Mouse (Mus musculus): Measurements from ENCODE around the gene Rnaseh2c. TPM values are rescaled to one million over a fixed set of nuclear protein-coding genes. Genes with fewer than 3 reads are reported as not detected.

Rnaseh2c gene
- 100 to 1,000 TPM in 1 of 2 experiments, 10 to 100 TPM in 1; 92.4 to 109 TPM for total RNA-seq (2023)

DNA sequence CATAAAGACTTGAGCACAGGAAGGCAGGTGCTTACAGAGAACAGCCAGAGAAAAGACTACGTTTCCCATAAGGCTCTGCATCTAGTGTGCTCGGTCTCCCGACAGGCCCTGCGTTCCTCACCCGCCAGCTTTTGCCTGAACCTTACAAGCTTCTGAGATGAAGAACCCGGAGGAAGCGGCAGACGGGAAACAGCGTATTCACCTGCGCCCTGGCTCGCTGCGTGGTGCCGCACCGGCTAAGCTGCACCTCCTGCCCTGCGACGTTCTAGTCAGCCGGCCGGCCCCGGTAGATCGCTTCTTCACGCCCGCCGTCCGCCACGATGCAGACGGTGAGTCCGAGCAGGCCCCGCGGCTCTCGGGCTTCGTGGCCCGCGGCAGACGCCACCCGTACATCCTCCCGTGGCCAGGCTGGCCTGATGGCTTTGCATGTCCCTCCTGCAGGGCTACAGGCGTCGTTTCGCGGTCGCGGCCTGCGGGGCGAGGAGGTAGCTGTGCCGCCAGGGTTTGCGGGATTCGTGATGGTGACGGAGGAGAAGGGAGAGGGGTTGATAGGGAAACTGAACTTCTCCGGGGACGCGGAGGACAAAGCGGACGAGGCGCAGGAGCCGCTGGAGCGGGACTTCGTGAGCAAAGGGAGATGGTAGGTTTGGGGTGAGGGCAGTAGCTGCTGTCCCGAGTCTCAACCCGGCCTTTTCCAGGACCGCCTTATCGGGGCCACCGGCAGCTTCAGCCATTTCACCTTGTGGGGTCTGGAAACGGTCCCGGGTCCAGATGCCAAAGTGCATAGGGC, at the start of gene Rnaseh2c:
Rnaseh2c (plus strand) TSS at position 122 of the 790 bp plus-strand sequence.

DNA sequence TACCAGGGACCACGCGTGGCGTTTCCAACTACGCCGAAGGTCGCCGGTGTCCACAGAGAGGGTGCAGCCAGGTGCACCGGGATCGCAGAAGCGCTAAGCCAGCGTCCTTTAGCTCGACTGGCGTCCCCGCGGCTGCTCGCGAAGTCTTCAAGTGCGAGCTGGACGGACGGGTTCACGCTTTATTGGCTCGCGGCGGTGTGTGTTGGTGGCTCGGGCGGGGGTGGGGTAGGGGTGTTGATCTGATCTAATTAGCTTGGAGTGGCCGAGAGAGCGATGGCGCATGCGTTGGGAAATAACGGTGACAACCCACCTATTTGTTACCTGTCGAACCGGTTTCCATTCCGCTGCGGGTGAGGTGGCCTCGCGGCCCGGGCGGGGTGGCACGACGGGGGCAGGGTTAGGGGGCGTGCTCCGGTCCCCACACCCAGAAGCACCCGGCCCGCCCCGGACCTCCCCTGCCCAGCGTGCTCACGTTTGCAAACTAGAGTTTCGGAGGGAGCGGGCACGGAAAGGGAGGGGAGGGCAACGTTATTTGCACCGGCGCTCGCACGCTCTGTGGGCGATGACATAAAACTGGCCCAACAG, 41.1 kb upstream of the Rnaseh2c start, which contains the start of gene Ovol1:
Ovol1 (minus strand) TSS at position 190 of the 585 bp plus-strand sequence.

DNA sequence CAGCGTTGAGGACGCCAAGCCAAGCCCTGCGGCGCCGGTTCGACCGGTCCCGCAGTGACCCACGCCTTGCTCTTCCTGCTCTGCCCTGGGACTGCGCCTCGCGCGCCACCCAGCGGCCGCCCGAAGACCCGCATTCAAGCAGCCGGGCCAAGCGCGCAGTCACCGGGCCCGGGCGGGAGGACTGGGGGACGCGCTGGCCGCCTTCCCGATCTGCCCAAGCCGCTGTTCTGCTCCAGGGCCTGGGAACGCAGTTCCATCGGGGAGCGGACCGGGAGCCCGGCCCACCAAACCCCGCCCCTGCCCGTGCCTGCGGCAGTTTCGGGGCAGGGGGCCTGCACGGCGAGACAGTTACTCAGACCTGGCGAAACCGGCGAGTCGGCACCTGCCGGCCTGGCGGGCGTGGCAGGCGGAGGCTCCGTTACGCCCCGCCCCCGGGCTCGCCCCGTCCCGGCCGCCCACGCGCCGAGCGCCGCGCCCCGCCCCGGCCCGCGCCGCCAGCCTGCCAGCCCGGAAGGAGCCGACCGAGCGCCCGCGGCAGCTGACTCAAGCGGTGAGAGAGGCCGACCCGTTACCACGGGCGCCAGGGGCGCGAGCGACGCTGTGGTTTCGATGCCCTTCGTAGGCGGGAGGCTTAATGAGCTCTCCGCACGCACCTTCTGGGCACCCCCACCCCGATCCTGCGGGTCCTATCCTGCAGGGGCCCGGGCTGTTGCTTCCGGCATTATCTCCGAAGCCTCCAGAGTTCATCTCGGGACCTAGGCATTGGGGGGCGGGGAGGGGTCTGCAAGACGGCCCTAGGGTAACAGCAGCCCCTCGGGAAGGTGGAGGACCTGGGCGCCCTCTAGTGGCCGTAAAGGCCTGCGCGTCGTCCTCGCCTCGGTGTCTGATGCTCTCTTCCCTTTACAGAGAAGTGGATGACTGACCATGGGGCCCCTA, 33.9 kb upstream of the Rnaseh2c start, which contains the start of gene Ap5b1:
Ap5b1 (plus strand) TSS at position 492 of the 936 bp plus-strand sequence.

DNA sequence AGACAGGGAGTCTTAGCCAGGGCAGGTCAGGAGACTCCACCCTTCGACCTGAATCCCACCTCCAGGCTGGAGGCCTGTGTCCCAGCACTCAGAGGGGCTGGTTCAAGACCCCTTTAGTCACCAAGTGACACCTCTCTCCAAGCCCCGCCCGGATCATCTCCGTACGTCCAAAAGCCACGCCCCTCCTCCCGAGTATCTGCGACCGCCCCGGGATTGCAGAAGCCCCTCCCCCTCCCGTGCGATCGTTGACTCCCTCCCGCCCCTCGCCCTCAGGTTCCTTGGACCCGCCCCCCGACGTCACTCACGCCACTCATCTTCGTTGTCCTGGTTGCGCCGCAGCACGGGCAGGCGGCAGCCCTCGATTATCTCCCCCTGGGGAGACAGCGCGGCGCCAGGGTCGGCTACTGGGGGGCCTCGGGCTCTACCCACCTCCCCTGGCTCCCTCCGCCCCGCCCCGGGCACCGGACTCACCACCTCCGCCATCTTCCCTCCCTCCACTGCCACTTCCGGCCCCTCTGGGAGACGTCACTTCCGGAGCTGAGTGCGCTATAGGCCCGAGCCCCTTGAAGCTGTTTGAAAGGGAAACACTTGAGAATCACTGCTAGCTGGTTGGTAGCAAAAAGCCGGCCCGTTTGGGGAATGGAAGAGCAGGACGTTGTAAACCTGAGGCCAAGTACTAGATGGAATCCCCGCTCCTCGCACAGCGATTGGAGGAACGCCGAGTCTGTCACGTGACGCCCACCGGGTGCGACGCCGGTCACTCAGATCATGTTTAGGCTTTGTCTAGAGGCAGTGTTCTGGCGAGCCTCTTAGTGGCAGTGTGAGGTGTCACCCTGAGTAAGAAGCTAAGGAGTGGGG, 8.1 kb downstream of the Rnaseh2c start, which contains the start of gene Kat5:
Kat5 (minus strand) TSS at position 691 of the 858 bp plus-strand sequence.

DNA sequence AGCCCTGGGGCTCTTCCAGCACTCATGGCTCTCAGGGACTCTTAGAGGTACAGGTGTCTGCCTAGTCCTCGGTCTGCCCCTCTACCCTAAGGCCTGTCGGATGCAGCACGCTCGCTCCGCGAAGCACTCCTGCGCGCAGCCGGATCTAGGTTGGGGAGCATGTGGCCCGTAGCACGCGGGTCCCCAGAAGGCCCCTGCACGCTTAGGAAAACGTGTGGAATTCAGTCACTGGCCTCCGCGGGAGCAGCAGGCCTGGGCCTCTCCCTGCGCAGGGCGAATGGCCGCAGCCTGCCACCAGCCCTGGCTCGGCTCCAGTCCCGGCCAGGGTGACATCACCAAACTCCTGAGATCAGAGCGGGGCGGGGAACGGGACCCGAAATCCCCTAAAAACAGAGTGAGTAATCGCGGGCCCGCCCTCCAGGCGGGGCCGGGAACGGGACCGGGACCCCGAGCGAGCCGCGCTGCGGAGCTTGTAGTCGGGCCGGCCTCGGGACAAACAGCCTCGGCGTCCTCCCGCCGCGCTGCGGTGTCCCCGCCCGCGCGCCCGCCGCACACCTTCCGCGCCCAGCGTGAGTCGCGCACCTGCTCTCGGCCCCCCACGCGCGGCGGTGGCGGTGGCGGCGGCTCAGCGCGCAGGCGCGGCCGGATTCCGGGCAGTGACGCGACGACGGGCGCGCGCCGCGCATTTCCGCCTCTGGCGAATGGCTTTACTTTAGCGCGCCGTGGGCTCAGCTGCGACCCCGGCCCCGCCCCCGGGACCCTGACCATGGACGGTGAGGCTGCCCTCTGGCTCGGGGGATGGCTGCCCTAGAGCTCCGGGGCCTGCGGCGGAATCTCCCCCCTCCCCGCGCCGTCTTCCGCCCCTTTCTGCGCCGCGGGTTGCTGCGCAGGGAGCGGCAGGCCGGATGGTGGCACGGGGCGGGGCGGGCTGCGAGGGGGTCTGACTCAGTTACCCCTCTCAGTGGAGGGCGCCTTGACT, 35.7 kb downstream of the Rnaseh2c start, which contains the start of gene Rela:
Rela (plus strand) TSS at position 415 of the 979 bp plus-strand sequence.

Other genes with a start within 250 kb of the Rnaseh2c start
- gene Eif1ad, start 235.1 kb upstream of the Rnaseh2c start, total RNA-seq (2023), result 10 to 100 TPM; 39.6 to 43.4 TPM
- gene Banf1, start 234.7 kb upstream of the Rnaseh2c start, total RNA-seq (2023), result 10 to 100 TPM; 93.0 to 94.1 TPM
- gene Sart1, start 213.2 kb upstream of the Rnaseh2c start, total RNA-seq (2023), result 100 to 1,000 TPM; 177 to 198 TPM
- not detected for gene Tsga10ip, start 199.3 kb upstream of the Rnaseh2c start, total RNA-seq (2023)
- 100 to 1,000 TPM; 174 to 177 TPM for gene Drap1, start 176.9 kb upstream of the Rnaseh2c start, total RNA-seq (2023)
- 10 to 100 TPM; 59.5 to 60.9 TPM for gene AI837181, start 176.7 kb upstream of the Rnaseh2c start, total RNA-seq (2023)
- gene Fosl1, start 154.3 kb upstream of the Rnaseh2c start, total RNA-seq (2023), result 1 to 10 TPM in 1 of 2 experiments, not detected in 1; 1.3 TPM
- 1 to 10 TPM; 3.1 to 3.6 TPM for gene Ccdc85b, start 144.0 kb upstream of the Rnaseh2c start, total RNA-seq (2023)
- 100 to 1,000 TPM; 115 to 174 TPM for gene Fibp, start 141.3 kb upstream of the Rnaseh2c start, total RNA-seq (2023)
- 1 to 10 TPM; 2.0 to 3.3 TPM for gene Ctsw, start 133.4 kb upstream of the Rnaseh2c start, total RNA-seq (2023)
- 1 to 10 TPM in 1 of 2 experiments, not detected in 1; 1.5 TPM for gene Efemp2, start 127.9 kb upstream of the Rnaseh2c start, total RNA-seq (2023)
- gene Mus81, start 113.5 kb upstream of the Rnaseh2c start, total RNA-seq (2023), result 10 to 100 TPM; 39.6 to 51.8 TPM
- gene Cfl1, start 111.4 kb upstream of the Rnaseh2c start, total RNA-seq (2023), result 1,000 to 10,000 TPM; 1,245 to 1,301 TPM
- 1 to 10 TPM; 3.5 to 4.9 TPM for gene 1700020D05Rik, start 98.1 kb upstream of the Rnaseh2c start, total RNA-seq (2023)
- gene Snx32, start 91.3 kb upstream of the Rnaseh2c start, total RNA-seq (2023), result 10 to 100 TPM; 10.4 to 14.2 TPM
- gene Ovol1, start 41.2 kb upstream of the Rnaseh2c start, total RNA-seq (2023), result not detected
- 10 to 100 TPM; 21.5 to 25.2 TPM for gene Ap5b1, start 33.8 kb upstream of the Rnaseh2c start, total RNA-seq (2023)
- gene Kat5, start 8.4 kb downstream of the Rnaseh2c start, total RNA-seq (2023), result 100 to 1,000 TPM; 107 to 122 TPM
- 100 to 1,000 TPM; 132 to 136 TPM for gene Rela, start 35.6 kb downstream of the Rnaseh2c start, total RNA-seq (2023)
- 100 to 1,000 TPM; 661 to 707 TPM for gene Sipa1, start 61.8 kb downstream of the Rnaseh2c start, total RNA-seq (2023)
- 10 to 100 TPM; 62.0 to 64.7 TPM for gene Map3k11, start 86.9 kb downstream of the Rnaseh2c start, total RNA-seq (2023)
- gene Pcnx3, start 87.0 kb downstream of the Rnaseh2c start, total RNA-seq (2023), result 100 to 1,000 TPM; 203 to 215 TPM
- gene Kcnk7, start 102.5 kb downstream of the Rnaseh2c start, total RNA-seq (2023), result not detected
- gene Ehbp1l1, start 124.4 kb downstream of the Rnaseh2c start, total RNA-seq (2023), result 10 to 100 TPM; 57.1 to 58.7 TPM
- gene Fam89b, start 127.8 kb downstream of the Rnaseh2c start, total RNA-seq (2023), result 10 to 100 TPM; 23.5 to 24.9 TPM
- gene Ltbp3, start 139.0 kb downstream of the Rnaseh2c start, total RNA-seq (2023), result not detected
- 10 to 100 TPM; 84.0 to 96.8 TPM for gene Scyl1, start 169.5 kb downstream of the Rnaseh2c start, total RNA-seq (2023)

All from B cell, adult 67 days (primary cell).